Mouse (Mus musculus) lung, postnatal 36 days (tissue): ENCODE data around the gene Dntt.

Experiments used
- DNase-seq: peaks from one replicate; pipeline ENCODE4 v3.0.0; 2022; ENCODE audit warnings: mixed read lengths

Dntt gene

GRCm38 (mm10) chr19:41011676-41012075 lies 17.4 kb upstream of the Dntt start:
- DNase-seq = peak; percentile 34

GRCm38 (mm10) chr19:41013591-41013990 lies 15.5 kb upstream of the Dntt start:
- DNase-seq = no peak

DNA sequence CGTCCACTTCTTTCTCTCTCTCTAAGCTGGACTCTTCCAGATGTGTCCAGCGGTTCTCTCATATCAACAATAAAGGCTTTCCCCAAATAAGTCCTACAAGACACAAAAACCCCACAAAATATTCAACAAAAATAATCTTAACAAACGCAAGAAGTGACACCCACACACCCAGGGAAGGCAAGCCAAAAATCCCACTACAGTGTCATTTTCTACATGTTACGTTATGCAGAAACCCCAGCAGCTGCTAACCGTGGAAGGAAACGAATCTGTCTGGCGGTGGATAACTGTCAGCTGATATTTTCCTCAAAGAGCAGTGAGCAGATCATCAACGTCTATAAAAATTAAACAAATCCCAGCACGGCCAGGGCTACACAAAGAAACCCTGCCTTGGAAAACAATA lies 15.1 kb upstream of the Dntt start:
- no peak for DNase-seq

- DNase-seq = peak; percentile 71
Measured at GRCm38 (mm10) chr19:41015951-41016716, 12.9 kb upstream of the Dntt start.

DNA sequence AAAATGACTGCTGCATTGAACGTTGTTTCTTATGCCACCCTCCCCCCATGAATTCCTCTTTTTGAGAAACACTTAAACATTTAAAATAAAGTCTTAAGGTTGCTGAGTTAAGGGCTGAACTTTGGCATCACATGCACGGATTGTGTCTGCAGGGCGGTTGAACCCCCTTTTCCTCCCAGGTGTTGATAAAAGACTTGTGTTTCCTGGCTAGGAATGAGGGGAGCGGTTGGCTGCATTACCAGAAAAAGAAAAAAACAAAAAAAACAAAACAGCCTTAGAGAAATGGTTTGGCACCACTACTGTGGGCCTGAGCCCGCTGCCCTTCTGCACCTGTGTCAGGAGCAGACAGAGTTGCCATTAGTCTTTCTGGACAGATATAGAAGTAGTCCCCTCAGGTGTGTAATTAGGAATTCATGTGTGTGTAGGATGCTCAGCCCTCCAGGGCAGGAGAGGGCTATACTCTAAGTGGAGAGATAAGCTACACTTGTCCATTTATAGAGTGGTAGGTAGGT lies 9.9 kb upstream of the Dntt start:
- no peak for DNase-seq

- no peak for DNase-seq
Measured at GRCm38 (mm10) chr19:41020537-41020936, 8.5 kb upstream of the Dntt start.

DNA sequence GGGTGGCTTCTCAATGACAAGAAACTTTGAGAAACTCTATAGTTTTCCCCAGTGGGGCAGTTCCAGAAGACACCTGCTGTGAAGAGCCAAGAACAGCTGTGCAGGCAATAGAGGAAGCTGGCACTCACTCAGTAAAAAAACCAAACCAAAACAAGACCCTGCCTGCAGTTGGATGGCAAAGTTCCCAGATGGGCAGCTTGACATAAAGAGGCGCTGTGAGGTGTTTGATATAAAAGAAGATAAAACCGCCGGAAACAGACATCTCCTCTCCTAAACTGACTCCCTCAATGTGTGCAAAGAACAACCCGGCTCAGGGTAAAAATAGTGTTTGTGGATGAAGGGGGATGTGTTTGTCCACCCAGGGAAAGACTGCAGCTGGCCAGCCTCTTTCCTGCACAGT lies 6.8 kb upstream of the Dntt start:
- DNase-seq = no peak

- DNase-seq = no peak
Measured at GRCm38 (mm10) chr19:41026551-41026950, 2.5 kb upstream of the Dntt start.

- no peak for DNase-seq
Measured at GRCm38 (mm10) chr19:41027024-41027423, 2.1 kb upstream of the Dntt start.

DNA sequence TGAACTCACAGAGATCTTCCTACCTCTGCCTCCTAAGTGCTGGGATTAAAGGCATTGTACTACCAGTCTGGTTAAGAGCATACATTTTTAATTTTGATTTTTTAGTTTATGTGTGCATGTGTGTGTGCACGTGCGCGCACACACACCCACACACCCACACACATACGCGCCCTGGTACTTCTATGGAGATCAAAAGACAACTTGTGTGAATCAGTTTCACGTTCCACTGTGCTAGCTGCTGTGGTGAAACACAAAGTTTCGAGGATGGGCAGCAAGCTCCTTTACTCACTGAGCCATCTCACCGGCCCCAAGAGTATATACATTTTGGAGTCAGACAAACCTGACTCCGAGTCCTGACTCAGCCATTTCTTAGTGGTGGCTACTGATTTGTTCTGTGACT lies 1.5 kb upstream of the Dntt start:
- DNase-seq = no peak

DNA sequence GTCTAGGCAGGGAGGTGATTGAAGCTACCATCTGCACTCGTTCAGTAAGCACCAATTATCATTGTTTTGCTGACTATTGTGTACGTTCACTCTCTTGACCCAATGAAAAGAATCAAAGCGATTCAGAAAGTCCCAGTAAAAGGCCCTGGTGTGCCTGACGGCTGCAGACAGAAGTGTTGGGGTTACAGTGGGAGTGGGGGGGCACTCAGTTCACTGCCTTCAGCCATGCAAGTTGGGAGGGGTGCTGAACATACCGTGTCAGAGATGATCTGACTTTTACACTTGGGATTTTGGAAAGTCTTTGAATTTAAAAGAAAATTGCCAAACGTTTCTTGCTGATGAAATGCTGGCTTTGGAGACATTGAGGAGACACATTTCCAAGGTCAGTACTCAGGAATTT lies 1.1 kb downstream of the Dntt start:
- no peak for DNase-seq

- peak; percentile 17 for DNase-seq
Measured at GRCm38 (mm10) chr19:41031009-41031408, 1.9 kb downstream of the Dntt start.

DNA sequence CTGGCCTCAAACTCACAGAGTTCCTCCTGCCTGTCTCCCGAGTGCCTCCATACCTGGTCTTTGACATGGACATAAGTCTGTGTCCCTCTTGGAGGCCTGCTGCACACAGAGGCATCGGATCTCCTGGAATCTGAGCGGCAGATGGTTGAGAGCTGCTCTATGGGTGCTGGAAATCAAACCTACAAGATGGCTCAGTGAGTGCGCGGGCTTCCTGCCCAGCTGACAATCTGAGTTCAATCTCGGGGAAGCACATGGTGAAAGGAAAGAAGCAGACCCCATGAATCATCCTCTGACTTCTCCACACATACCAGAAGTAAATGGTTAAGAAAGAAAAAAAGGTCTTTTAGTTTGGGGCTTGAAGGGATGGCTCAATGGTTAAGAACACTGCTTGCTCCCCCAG lies 2.8 kb downstream of the Dntt start:
- DNase-seq = no peak

DNA sequence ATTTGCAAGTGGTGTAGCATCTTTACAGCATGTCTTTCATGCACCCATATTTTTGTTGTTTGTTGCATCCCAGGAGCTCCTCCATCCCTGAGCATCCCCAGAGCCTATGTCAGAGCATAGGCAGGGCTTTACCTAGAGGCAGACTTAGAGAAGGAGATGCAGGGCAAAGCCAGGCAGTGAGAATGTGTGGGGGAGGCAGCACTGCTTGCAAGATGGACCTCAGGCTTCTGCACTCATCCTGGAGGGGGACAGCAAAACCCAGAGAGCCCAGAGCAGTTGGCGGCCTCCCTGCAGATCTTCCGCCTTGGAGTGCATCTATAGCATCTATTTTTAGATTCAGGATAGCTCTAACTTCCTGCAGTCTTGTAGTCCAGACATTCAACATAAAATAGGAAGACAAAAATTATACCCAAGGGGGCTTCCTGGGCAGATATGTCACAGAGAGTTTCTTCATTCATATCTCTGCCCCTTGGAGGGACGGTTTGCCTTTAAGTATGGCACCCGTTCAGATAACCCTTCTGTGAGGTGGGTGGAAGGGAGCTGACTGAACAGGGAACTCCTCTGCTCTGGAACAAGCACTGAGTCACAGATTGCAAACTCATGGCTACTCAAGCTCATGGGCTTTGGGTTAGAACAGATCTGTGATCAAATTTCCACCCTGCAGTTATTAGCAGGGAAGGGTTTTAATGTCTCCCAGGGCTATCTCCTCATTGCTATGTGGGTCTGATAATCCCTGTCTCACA lies 6.9 kb downstream of the Dntt start:
- DNase-seq = no peak

GRCm38 (mm10) chr19:41039110-41039509 lies 10.0 kb downstream of the Dntt start:
- DNase-seq = no peak

GRCm38 (mm10) chr19:41045091-41045770 lies 16.2 kb downstream of the Dntt start:
- no peak for DNase-seq

DNA sequence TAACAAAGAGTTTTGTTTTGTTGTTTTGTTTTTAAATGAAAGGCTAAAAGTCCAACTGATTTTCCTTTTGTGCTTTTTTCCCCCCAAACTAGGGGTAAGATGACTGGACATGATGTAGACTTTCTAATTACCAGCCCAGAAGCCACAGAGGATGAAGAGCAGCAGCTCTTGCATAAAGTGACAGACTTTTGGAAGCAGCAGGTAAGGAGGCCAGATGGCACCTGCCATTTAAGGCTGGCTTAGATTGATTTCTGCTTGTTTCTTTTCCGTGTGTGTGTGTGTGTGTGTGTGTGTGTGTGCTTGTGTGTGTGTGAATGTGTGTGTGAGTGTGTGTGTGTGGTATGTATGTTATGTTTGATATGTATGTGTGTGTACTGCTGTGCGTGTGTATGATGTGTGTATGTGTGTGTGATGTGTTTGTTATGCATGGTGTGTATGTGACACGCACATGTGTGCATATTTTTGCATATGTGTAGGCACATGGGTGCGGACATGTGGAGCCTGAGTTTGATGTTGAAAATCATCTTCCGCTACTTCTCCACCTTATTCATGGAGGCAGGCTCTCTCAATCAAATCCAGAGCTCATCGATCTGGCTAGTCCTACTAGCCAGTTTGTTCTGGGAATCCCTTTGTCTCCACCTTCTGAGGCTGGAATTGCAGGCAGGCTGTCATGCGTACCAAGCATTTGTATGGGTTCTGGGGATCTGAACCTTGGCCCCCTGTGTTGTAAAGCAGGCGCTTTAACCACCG lies 18.5 kb downstream of the Dntt start:
- no peak for DNase-seq

DNA sequence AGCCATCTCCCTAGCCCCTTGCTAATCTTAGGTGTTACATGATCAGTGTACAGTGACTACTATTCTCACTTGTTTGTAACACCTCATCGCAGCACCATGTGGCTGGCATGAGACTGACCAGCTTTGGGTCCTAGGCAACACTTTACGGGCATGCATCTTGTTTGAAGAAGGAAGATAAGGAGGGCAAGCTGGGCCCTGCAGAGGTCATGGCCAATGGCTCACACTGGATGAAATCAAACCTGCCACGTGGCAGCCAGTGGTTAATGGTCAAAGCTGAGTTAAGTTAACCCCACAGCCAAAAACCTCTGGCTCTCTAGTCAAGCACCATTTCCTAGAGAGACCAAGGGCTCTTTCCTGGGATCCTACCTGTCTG lies 19.1 kb downstream of the Dntt start:
- no peak for DNase-seq

DNA sequence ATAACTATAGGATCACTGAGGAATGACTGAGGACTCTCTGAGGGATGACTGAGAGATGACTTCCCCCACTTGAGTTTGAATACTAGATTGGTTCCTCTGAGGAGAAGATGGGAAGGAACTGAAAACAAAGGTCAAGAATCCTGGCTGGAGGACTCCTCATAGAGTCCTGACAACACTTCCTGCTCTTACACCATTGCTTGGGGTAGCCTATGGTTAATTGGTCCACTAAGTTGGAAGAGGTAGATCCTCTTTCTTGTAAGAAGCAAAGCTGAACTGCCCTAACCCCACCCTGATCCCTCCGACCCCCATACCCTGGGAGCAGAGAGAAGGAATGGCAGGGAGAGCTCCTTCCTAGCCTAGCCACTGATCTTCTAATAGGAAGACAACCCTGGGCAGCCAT lies 22.6 kb downstream of the Dntt start:
- no peak for DNase-seq

DNA sequence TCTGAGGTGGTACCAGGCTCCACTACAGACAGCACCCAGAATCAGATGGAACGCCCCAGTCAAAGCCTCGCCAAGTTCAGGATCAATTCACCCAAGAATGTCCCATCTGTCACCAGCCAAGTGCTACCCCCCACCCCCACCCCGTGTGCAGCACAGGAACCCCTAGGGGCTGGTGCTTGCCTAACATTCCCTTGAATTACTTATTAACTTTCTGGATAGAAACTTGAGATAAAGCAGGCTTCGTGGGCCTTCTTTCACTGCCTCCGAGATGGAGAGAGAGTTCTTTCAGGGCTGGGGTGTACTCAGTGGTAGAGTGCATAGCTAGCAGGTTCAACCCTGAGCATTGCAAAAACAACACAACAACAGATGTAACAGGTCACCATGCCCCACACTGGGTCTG lies 23.2 kb downstream of the Dntt start:
- DNase-seq = no peak

GRCm38 (mm10) chr19:41053530-41053929 lies 24.5 kb downstream of the Dntt start:
- DNase-seq = peak; percentile 50

DNA sequence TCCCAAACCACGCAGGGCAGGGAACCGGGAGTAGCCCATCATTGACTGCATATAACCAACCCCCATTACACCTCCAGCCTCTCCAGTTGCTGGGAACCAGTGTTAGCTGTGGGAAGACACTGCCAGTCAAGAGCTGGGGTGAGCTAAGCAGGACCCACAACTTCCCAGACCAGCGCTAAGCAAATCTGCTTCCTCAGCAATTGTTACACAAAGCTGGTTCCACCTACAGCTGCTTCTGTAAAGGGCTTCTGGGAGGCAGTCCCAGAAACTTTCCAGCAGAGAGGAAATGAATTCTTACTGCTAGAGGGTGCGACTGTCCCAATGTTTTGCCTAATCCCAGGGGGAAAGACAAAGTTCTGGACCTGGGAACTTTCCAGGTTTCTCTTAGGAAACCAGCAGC lies 25.6 kb downstream of the Dntt start:
- DNase-seq = no peak

GRCm38 (mm10) chr19:41071500-41071899 lies 42.4 kb downstream of the Dntt start:
- peak; percentile 95 for DNase-seq
